Mouse (Mus musculus): ENCODE measurements around the gene Higd2a.

GRCm38 (mm10) chr13:54607204-54607603, 17.2 kb downstream of the Higd2a start:
- no peak for TF ChIP-seq POLR2A (IDR thresholded peaks at IDR 0.05; ENCODE audit: borderline replicate concordance, extremely low read depth, low read depth, low read length)
- no peak for TF ChIP-seq CTCF (IDR thresholded peaks at IDR 0.05; ENCODE audit: insufficient read depth, low read length)

Data from lung, adult 2 months (tissue).